Mouse (Mus musculus) layer of hippocampus, adult 18-20 months (tissue): ENCODE data around the gene Ano8. TPM values are rescaled to one million over a fixed set of nuclear protein-coding genes. Genes with fewer than 3 reads are reported as not detected.
A peak's percentile ranks its signal among the peaks of the same experiment; 100 is the strongest.

Experiments
- DNase-seq, 2 experiments: peaks; one replicate each; pipeline ENCODE4 v3.0.0; 2022; ENCODE audit warnings: low spot score in 2 of 2
- long read RNA-seq: library from polyadenylated mRNA; stranded (forward); transcript quantifications from one replicate; pipeline ENCODE4 v2.0.0, GENCODE M21; 2021
- total RNA-seq, 2 experiments: library from RNA; stranded (reverse); gene quantifications; 2 replicates each; pipeline ENCODE4 v1.2.3; 2021

Gene Ano8
- total RNA-seq, result 10 to 100 TPM; 48.4 to 49.2 TPM
- long read RNA-seq, transcript Ano8-201 (17 exons, 3,653 nt), result major isoform, 23 of 111 reads
- long read RNA-seq, transcript Ano8-204 (18 exons, 3,785 nt), result minor isoform, 6 of 111 reads
- long read RNA-seq, partial matches to known transcripts, result 29 of 111 reads
- long read RNA-seq, other reads (novel, unspliced or antisense), result 53 of 111 reads

- peak; percentile 83 to 89 for DNase-seq
Measured at GRCm38 (mm10) chr8:71485142-71486135, at the start of gene Ano8. TSS of gene Ano8 (minus strand) at chr8:71485963.

- no peak for DNase-seq
Measured at GRCm38 (mm10) chr8:71534263-71534810, 48.6 kb upstream of the Ano8 start.

- DNase-seq, result peak in 1 of 2 experiments; percentile 68
Measured at GRCm38 (mm10) chr8:71530735-71531467, 45.1 kb upstream of the Ano8 start.

- no peak for DNase-seq
Measured at GRCm38 (mm10) chr8:71528362-71529073, 42.8 kb upstream of the Ano8 start.

- DNase-seq, result no peak
Measured at GRCm38 (mm10) chr8:71527162-71527870, 41.6 kb upstream of the Ano8 start.

- DNase-seq, result no peak
Measured at GRCm38 (mm10) chr8:71526272-71526671, 40.5 kb upstream of the Ano8 start.

- DNase-seq, result no peak
Measured at GRCm38 (mm10) chr8:71525226-71526050, 39.7 kb upstream of the Ano8 start, which contains the start of gene Ccdc194. TSS of gene Ccdc194 (minus strand) at chr8:71525711.

- DNase-seq, result peak; percentile 80 to 89
Measured at GRCm38 (mm10) chr8:71521634-71522033, 35.9 kb upstream of the Ano8 start.

- peak in 1 of 2 experiments; percentile 65 for DNase-seq
Measured at GRCm38 (mm10) chr8:71519037-71519825, 33.5 kb upstream of the Ano8 start.

- no peak for DNase-seq
Measured at GRCm38 (mm10) chr8:71516786-71517185, 31.0 kb upstream of the Ano8 start.

- DNase-seq, result no peak
Measured at GRCm38 (mm10) chr8:71515043-71515442, 29.3 kb upstream of the Ano8 start.

GRCm38 (mm10) chr8:71513018-71513754 is 27.4 kb upstream of the Ano8 start:
- DNase-seq, result no peak

- no peak for DNase-seq
Measured at GRCm38 (mm10) chr8:71511644-71512043, 25.9 kb upstream of the Ano8 start, which contains the start of gene Plvap. TSS of gene Plvap (minus strand) at chr8:71511752.

- DNase-seq, result no peak
Measured at GRCm38 (mm10) chr8:71509316-71509715, 23.6 kb upstream of the Ano8 start.

- peak; percentile 71 to 90 for DNase-seq
Measured at GRCm38 (mm10) chr8:71507589-71508104, 21.9 kb upstream of the Ano8 start.

- DNase-seq, result no peak
Measured at GRCm38 (mm10) chr8:71505979-71506378, 20.2 kb upstream of the Ano8 start.

GRCm38 (mm10) chr8:71505326-71505725 is 19.6 kb upstream of the Ano8 start:
- no peak for DNase-seq
